Mouse (Mus musculus) spleen, postnatal 36 days (tissue): ENCODE results near the gene Hgd.

Source experiments
- DNase-seq, 2 experiments: peaks; one replicate each; pipeline ENCODE4 v3.0.0; 2022; ENCODE audit warnings: low spot score in 2 of 2, mixed read lengths in 1 of 2

Gene Hgd

DNA sequence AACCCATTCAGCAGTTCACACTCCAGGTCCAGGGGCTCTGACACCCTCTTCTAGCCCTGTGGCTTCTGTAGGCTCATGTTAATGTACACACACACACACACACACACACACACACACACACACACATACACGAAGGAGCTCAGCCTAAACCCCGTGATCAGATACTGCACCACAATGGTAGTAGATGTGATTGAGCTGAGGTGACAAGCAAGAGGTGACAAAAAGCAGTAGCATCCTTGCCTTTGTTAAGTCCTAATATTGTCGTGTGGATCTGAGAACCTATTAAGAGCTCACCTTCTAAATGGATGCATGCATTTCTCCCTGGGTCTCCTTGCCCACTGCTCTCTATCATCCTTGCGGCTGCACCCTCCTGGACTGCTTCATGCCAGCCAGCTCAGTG lies 698 bp downstream of the Hgd start:
- DNase-seq: no peak

DNA sequence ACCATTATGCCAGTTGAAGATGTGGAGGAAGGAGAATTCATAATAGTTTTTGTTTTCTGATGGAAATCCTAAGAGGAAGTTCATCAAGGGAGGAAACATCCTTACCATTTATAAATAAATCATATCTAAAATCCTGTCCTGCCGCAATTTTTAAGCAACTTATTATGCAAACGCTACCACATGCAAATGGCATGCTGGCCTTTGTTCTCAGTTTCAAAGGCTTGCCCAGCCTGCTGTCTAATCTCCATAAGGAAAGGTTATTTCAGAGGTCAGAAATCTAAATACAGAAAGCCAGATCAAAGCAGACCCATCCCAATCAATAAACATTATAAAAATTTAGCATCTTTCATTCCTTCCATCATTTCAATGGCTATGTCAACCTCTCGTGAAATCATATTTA lies 1.9 kb downstream of the Hgd start:
- DNase-seq: no peak

DNA sequence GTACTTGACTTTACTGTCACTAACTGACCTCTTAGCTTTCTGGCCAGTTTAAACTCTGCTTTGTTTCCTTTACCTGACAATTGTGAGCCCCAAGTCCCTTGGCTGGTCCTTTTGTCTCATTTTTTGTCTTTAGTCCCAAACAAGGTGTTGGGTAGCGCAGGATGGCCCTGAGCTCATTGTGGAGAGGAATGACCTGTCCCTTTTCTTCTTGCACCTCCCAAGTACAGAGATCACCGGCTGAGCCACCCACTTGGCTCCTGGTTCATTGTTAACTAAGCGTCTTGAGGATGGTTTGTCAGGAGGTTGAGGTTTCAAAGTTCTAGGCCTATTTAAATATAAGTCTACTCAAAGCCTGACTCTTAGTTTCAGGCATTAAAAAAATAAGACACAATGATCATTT lies 3.4 kb downstream of the Hgd start:
- no peak for DNase-seq

DNA sequence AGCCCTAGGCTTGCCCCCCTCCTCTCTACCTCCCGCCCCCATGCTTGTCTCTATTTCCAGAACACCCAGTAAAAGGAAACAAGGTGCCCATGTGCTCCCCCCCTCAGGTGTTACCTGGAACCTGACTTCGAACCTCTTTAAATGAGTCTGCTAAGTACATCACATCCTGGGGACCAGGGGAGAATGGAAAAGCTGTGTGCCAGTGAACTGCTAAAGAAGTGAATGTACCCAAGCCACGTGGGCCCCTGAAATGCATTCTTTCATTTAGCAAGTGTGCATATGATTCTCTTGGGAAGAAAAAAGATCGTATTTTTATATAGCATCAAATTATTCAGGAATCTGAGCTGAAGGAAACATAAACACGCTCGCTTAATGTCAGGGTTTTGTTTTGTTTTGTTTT lies 3.8 kb downstream of the Hgd start:
- no peak for DNase-seq

- no peak for DNase-seq
Observed at GRCm38 (mm10) chr16:37584218-37585035, 4.5 kb downstream of the Hgd start.

DNA sequence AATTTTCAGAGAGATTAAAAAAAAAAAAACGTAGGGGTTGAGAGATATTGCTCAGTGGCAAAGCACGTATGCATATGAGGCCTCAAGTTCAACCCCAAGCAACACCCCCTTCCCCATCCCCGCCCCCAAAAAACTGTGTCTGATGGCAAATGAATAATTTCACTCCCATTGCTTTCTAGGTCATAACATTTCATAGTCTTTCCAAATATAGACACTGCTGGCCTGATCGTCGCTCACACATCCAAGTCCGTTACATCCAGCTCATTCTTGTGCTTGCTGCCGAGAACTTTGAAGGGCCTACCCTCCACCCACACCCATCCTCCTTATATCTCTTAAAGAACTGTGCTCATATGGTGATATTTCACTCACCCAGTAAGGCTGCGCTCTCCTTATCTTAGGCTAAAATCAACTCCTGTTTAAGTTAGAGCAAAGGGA lies 5.2 kb downstream of the Hgd start:
- DNase-seq: no peak

DNA sequence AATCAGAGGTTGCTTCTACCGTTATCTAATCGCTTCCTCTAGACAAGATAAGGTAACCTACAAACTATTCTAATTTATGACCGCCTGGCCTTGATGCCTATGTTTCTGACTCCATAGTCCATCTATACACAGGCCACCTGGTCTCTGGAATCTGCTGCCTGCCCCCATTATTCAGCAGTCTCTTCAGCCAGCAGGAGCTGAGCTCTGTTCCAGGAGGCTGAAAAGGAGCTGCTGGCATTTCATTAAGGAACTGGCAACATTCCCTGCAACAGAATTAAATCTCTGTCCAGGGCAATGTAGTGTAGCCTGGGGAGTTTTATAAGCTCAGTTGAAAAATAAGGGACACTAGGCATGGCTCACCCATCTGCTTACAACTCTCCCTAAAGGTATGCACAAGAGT lies 11.0 kb downstream of the Hgd start:
- no peak for DNase-seq

GRCm38 (mm10) chr16:37591551-37591950 lies 11.6 kb downstream of the Hgd start:
- DNase-seq: no peak

- no peak for DNase-seq
Observed at GRCm38 (mm10) chr16:37597412-37597811, 17.5 kb downstream of the Hgd start.

DNA sequence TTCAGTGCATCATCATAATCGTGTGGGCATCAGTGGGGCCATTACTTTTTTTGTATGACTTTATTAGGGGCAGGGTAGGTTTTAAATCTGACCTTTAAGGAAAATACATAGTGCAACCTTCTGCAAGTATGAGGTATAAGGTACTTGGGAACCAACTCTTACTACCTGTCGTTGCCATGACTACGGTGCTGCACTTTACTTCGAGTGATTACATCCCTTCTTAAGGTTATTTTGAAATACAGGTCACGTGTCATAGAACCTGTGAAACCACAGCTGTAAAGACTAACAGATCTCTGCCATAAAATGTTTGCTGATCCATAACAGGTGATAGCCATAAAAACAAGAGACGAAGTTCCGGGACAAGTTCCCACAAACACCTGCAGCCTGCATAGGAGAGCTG lies 18.5 kb downstream of the Hgd start:
- no peak for DNase-seq

DNA sequence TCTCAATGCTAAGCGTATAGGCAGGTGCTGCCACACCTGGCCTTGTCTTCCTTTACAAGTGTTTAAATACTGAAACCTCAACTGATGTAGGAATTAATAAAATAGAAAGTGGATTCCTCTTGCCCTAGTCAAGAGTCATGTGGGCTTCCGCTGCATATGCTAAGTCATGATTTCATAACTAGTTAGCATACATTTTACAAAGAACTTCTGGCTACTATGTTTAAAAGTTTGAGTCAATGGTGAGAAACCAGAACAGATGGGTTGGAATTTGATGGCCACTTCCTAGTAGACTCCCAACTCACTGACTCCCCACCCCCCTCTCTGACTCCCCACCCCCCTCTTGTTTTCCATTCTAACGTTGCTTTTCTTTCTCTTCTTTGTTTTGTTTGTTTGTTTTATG lies 19.4 kb downstream of the Hgd start:
- DNase-seq: no peak

GRCm38 (mm10) chr16:37603431-37603830 lies 23.5 kb downstream of the Hgd start:
- DNase-seq: no peak

- DNase-seq: no peak
Observed at GRCm38 (mm10) chr16:37604243-37604642, 24.3 kb downstream of the Hgd start.

DNA sequence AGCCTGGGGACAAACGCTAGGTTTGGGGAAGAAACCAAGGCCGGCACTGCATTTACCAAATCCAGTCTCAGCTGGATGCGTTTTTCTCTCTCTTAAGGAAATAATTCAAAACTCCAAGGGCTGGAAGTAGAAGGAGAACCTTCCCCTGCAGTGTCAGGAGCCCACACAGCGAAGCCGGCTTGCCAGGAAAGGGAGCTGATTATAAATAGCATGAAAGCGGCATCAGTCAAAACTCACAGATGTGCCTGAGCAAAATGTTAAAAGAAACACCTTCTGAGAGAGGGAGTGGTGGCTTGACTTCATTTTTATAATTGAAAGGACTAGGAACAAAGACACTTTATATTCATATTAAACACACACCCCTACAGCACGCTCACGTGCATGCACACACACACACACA lies 30.4 kb downstream of the Hgd start:
- no peak for DNase-seq

- no peak for DNase-seq
Observed at GRCm38 (mm10) chr16:37611072-37611471, 31.1 kb downstream of the Hgd start.

GRCm38 (mm10) chr16:37612013-37612412 lies 32.1 kb downstream of the Hgd start:
- no peak for DNase-seq

DNA sequence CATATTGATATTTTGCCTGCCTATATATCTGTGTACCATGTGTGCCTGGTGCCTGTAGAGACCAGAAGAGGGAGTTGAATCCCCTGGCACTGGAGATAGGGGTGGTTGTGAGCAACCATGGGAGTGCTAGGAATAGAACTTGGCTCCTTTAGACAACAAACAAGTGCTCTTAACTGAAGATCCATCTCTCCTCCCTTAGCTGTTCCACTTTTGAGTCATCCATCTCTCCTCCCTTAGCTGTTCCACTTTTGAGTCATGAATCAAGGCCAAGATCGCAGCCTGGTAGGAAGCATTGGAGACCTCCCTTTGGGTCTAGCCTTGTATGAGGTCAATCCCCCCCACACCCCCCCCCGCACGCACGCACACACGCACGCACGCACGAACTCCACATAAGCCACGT lies 34.6 kb downstream of the Hgd start:
- DNase-seq: no peak

DNA sequence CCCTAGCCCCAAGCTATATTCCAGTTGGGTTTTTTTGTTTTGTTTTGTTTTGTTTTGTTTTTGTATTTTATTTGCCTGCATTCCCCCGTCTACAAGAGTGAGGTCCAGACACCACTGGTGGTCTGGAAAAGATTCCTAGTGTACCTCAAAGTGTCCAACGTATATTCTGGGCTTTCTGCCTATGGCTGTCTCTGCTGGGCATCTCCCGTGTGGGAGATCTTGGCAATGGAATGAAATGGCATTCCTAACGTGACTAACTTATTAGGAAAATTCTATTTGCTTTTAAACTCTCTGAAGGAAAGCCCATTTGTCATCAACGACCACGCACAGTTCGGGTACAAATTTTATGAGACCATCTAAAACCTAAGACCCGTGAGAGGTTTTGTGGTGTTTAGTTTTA lies 35.5 kb downstream of the Hgd start:
- no peak for DNase-seq

DNA sequence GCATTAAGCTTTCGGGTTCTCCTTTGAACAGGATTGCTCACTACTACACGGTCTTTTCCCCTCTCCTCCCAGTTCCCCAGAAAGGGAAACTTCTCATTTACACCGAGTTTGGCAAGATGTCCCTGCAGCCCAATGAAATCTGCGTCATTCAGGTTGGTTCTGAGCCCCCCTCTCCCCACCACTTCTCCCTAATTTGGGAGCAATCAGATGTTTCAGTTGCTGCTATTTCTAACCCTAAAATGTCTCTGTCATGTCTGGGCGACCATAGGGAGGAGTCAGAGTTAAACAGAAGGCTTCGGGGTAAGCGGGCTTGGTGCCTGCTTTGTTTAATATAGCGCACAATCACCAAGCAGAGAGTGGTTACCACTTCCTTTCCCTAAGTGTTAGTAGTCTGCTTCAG lies 36.2 kb downstream of the Hgd start:
- DNase-seq: no peak

DNA sequence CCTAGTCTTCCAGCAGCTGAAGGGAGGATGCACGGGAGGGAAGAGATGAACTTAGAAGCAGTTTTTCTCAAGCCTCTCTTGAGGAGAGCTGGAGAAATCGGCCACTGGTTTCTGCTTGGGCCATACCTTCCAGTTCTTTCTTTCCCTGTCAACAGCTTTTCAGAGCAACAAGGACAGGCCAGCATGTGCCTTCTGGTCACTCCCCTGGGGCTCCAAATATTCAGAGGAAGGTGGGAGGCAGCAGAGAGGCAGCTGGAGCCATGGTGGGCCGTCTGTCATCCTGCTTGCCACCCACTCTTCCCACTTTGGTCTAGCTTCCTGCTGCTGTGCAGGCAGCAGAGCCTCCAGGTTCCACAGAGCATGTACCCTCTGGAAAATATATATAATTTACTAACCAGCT lies 37.7 kb downstream of the Hgd start:
- no peak for DNase-seq

DNA sequence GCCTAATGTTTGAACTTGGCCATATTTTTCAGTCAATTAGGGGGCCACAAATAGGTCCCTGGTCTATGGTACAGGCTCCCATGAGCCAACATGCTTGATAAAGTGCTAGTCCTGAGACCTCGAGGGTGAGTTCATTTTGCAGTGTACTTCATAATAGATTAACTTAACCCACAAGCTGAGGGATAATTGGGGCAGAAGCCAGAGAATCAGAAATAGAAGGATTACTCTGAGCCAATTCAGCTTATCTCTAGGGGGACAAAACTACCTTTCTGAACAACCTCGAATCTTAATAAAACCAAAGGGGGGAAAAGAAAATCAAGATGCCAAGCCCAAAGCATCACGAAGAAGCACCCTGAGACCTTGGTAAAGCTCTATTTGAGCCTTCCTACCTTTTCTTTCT lies 42.5 kb downstream of the Hgd start:
- DNase-seq: no peak

DNA sequence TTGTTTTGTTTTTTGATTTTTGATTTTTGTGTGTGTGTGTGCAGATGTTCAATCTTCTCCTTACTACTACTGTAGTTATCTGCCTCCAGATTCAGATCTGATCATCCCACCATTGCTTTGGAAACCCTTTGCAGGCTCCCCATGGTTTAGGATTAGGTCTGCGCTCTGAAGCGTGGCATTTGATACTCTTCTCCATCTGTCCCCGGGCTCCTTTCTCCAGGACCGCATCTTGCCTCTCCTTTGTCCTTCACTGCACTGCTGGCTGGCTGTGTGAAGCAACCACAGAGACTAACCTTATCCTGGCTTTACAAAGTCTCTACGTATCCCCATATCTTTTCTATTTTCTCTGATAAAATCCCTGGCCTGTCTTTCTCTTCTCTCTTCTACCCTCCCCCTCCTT lies 43.0 kb downstream of the Hgd start:
- DNase-seq: no peak

DNA sequence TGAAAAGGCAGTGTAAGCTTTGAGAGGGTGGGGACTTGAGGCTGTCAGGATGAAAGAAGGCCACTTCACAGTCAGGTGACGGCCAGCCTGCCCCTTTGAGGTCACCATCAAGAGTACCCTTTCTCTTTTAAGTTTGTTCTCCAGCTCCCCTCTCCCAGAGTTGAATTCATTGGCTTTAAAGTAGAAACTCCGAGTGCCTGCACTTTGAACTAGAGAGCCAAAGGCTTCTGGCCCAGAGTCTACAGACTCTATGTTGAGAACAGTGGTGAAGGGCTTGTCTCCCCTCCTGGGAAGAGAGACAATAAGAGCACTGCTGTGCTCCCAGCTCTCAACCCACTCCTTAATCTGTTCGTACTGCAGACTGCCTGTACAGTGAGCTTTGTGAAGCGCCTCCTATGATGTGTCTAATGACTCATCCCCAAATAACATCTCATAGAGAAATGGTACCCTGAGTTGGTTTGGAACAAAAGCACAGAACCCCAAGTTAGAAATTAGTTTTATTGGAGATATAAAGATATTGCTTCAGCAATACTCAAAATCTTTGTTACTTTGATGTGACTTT lies 46.5 kb downstream of the Hgd start:
- no peak for DNase-seq

DNA sequence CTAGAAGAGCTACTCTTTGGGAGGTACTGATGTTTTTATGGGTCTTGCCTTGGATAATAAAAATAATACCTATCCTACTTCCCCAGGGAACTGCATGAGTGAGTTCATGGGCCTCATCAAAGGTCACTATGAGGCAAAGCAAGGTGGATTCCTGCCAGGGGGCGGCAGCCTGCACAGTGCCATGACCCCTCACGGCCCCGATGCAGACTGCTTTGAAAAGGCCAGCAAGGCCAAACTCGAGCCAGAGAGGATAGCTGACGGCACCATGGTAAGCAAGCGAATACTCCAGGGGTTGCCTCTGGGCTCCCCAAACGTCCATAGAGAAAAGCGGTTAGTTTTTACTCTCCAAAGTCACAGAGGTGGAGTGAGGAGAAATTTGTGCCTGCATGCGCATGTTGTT lies 48.4 kb downstream of the Hgd start:
- DNase-seq: no peak
